Mouse (Mus musculus) small intestine, adult 2 months (tissue): ENCODE results near the gene Rhof. TPM values are rescaled to one million over a fixed set of nuclear protein-coding genes. Genes with fewer than 3 reads are reported as not detected.

Source experiments
- H3K27ac ChIP-seq: fragments of 200-500 bp; 2 replicates; pipeline ENCODE4 v1.5.1; 2012; ENCODE audit warnings: low read depth, low read length, control low read depth, inconsistent platforms; ENCODE audit not compliant: insufficient read depth
- H3K27me3 ChIP-seq: fragments of 200-500 bp; 2 replicates; pipeline ENCODE4 v1.6.1; 2012; ENCODE audit warnings: mild to moderate bottlenecking, moderate library complexity, low read length, inconsistent platforms; ENCODE audit not compliant: control insufficient read depth, insufficient read depth
- H3K36me3 ChIP-seq: fragments of 200-500 bp; 2 replicates; pipeline ENCODE4 v1.6.1; 2012; ENCODE audit warnings: mild to moderate bottlenecking, low read length, control low read depth, inconsistent platforms; ENCODE audit not compliant: control insufficient read depth, insufficient read depth
- H3K4me1 ChIP-seq: fragments of 200-500 bp; 2 replicates; pipeline ENCODE4 v1.6.1; 2012; ENCODE audit warnings: low read length, inconsistent platforms, mixed read lengths; ENCODE audit not compliant: control insufficient read depth, insufficient read depth, insufficient read length
- H3K4me3 ChIP-seq: fragments of 200-500 bp; 2 replicates; pipeline ENCODE4 v1.5.1; 2012; ENCODE audit warnings: low read depth, mild to moderate bottlenecking, control low read depth, inconsistent platforms, low read length, moderate library complexity
- CTCF ChIP-seq: fragments of 200-500 bp; IDR thresholded peaks from 2 replicates; pipeline ENCODE4 v1.5.1; 2012; ENCODE audit warnings: low read depth, mild to moderate bottlenecking, control low read depth, inconsistent platforms, low read length, moderate library complexity, mixed read lengths; ENCODE audit not compliant: insufficient replicate concordance, insufficient read length; ENCODE audit errors: extremely low read depth
- POLR2A ChIP-seq: fragments of 200-500 bp; IDR thresholded peaks from 2 replicates; pipeline ENCODE4 v1.6.1; 2012; ENCODE audit warnings: low read depth, mild to moderate bottlenecking, control low read depth, inconsistent platforms, low read length, moderate library complexity
- WGBS: fragments of 180-500 bp; shearing (Covaris S2); methylation state at CpG from one replicate; pipeline ENCODE4 v1.1.7; 2018; 5-methylcytosine and 5-hydroxymethylcytosine counted together
- polyA plus RNA-seq: library from polyadenylated mRNA; depleted of rRNA; stranded (reverse); fragments of >200 nt; gene quantifications from 2 replicates; pipeline ENCODE4 v1.2.3, GENCODE M21; 2012

Rhof gene
- polyA plus RNA-seq, 1 experiment = 91.6 TPM

GRCm38 (mm10) chr5:123147569-123147968 lies 15.1 kb upstream of the Rhof start:
- H3K27ac ChIP-seq = no peak overlapping the region
- no peaks in the 10 kb centered on the region for H3K27me3 ChIP-seq
- no peak overlapping the region for H3K4me3 ChIP-seq
- 88% methylated on average over 17 of the region's 17 CpGs for WGBS
- TF ChIP-seq POLR2A (no peak), CTCF (no peak)
- peaks cover 13% of the 10 kb centered on the region for H3K4me1 ChIP-seq
- peaks cover 56% of the 10 kb centered on the region for H3K36me3 ChIP-seq

GRCm38 (mm10) chr5:123146357-123146756 lies 13.9 kb upstream of the Rhof start:
- Histone ChIP-seq H3K27ac (no peak overlapping the region), H3K4me1 (peaks cover 13% of the 10 kb centered on the region), H3K27me3 (no peaks in the 10 kb centered on the region), H3K36me3 (peaks cover 44% of the 10 kb centered on the region), H3K4me3 (no peak overlapping the region)
- TF ChIP-seq CTCF (no peak), POLR2A (no peak)
- WGBS = 89% methylated on average over 11 of the region's 11 CpGs

- 35% methylated on average over 20 of the region's 20 CpGs for WGBS
- TF ChIP-seq POLR2A (no peak), CTCF (no peak)
- Histone ChIP-seq H3K27ac (no peak overlapping the region), H3K27me3 (no peaks in the 10 kb centered on the region), H3K4me3 (peak overlapping the region; percentile 88), H3K4me1 (peaks cover 5% of the 10 kb centered on the region), H3K36me3 (peaks cover 39% of the 10 kb centered on the region)
These were observed 12.5 kb upstream of the Rhof start for GRCm38 (mm10) chr5:123144746-123145590.

GRCm38 (mm10) chr5:123143971-123144745 lies 11.7 kb upstream of the Rhof start:
- peaks cover 4% of the 10 kb centered on the region for H3K4me1 ChIP-seq
- H3K36me3 ChIP-seq = peaks cover 39% of the 10 kb centered on the region
- peak overlapping the region; percentile 88 for H3K4me3 ChIP-seq
- WGBS = 2% methylated on average over 17 of the region's 17 CpGs
- H3K27me3 ChIP-seq = no peaks in the 10 kb centered on the region
- TF ChIP-seq POLR2A = no peak
- TF ChIP-seq CTCF = no peak
- no peak overlapping the region for H3K27ac ChIP-seq

GRCm38 (mm10) chr5:123143251-123143970 lies 10.9 kb upstream of the Rhof start:
- Histone ChIP-seq H3K27me3 (no peaks in the 10 kb centered on the region), H3K36me3 (peaks cover 31% of the 10 kb centered on the region), H3K4me3 (peak overlapping the region; percentile 88), H3K4me1 (peaks cover 4% of the 10 kb centered on the region), H3K27ac (peak overlapping the region; percentile 53)
- TF ChIP-seq CTCF (no peak), POLR2A (no peak)
- 1% methylated on average over 24 of the region's 24 CpGs for WGBS

GRCm38 (mm10) chr5:123142161-123143157 lies 10.0 kb upstream of the Rhof start, which contains the start of gene Setd1b:
TSS of gene Setd1b (plus strand) at chr5:123142193.
- no peak for TF ChIP-seq CTCF
- peak; percentile 54; the same call in 1 of the 2 replicates for TF ChIP-seq POLR2A
- Histone ChIP-seq H3K36me3 (peaks cover 22% of the 10 kb centered on the region), H3K27me3 (no peaks in the 10 kb centered on the region), H3K4me1 (peaks cover 4% of the 10 kb centered on the region), H3K27ac (peak within 1 kb of the TSS; percentile 97), H3K4me3 (peak within 1 kb of the TSS; percentile 88)
- under 1% methylated on average over 102 of the region's 103 CpGs for WGBS
